Mouse (Mus musculus): ENCODE measurements around the gene Nsrp1. TPM values are rescaled to one million over a fixed set of nuclear protein-coding genes. Genes with fewer than 3 reads are reported as not detected.
"Not testable (repeated sequence)": the region's sequence is repeated elsewhere in the genome, so short reads cannot be mapped to it uniquely, and the experiment has no call there.

The Nsrp1 gene
- 11.5 and 11.6 TPM in 2 replicates for polyA plus RNA-seq (2012; rRNA removed)

DNA sequence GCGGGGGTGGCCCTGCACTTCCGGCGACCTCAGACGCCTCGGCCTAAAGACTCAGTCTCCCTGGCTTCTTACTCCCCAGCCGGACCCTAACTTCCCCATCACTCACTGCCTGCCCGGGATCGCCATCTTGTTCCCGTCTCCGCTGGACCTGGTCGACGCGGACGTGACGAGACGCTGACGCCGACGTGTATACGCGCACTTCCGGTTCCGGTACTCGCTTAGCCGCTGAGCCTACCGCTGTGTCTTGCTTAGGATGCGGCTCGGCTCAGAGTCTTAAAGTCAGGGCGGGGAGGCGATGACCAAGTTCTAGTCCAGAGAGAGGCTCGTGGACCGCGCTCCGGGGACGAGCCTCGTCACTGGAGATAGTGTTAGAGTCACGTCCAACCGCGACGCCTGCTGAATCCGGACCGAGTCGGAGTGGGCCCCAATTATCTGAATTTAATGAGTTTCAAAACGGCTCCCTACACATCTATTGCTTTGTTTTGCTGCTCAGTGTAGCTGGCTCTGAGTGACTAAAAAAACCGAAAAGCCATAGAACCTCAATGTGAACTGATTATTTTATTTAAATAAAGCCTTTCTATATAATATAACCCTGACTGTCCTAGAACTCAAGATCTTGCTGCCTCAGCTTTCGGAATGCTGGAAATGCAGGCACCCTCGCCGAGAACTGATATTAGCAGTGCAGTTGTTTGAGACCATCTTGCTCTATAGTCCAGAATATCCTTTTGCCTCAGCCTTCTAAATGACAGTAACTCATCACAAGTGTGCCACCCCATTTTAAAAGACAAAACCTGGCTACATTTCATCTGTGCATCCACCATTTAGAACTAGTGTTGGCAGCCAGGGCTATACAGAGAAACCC lies at the start of gene Nsrp1:
Gene Nsrp1 (minus strand): TSS at position 163 of the 862 bp plus-strand sequence.
- peak; percentile 87 to 94 for DNase-seq (ENCODE audit: extremely low spot score in 1 of 2, low spot score in 1 of 2)

- no peak for DNase-seq (ENCODE audit: extremely low spot score in 1 of 2, low spot score in 1 of 2)
These were observed 32.9 kb upstream of the Nsrp1 start for GRCm38 (mm10) chr11:77111141-77111540.

- DNase-seq (ENCODE audit: extremely low spot score in 1 of 2, low spot score in 1 of 2) = no peak
These were observed 30.2 kb upstream of the Nsrp1 start for GRCm38 (mm10) chr11:77108442-77108841.

DNA sequence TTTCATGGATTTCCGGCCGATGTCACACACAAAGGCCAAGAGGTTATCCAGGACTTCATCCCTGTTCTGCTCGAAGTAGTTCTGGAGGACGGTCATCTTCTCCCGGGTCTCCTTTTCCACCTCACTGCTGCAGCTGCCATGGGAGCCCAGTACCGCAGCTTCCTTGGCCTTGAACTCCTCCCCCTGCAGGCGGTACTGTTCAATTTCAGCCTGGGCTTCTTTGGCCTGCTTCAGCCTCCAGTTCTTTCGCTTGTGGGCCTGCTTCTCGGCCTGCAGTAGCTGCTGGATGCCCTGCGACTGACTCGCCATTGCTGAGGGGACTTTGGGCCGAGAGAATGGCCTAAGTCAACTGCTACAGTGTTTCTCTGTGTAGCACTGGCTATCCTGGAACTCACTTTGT lies 29.6 kb upstream of the Nsrp1 start:
- not testable (repeated sequence) for DNase-seq (ENCODE audit: extremely low spot score in 1 of 2, low spot score in 1 of 2)

- no peak for DNase-seq (ENCODE audit: extremely low spot score in 1 of 2, low spot score in 1 of 2)
These were observed 28.7 kb upstream of the Nsrp1 start for GRCm38 (mm10) chr11:77106961-77107360.

- DNase-seq (ENCODE audit: extremely low spot score in 1 of 2, low spot score in 1 of 2) = peak; percentile 28 to 93
These were observed 22.1 kb upstream of the Nsrp1 start for GRCm38 (mm10) chr11:77100137-77100937.

GRCm38 (mm10) chr11:77098332-77098972 lies 20.2 kb upstream of the Nsrp1 start:
- no peak for DNase-seq (ENCODE audit: extremely low spot score in 1 of 2, low spot score in 1 of 2)

DNA sequence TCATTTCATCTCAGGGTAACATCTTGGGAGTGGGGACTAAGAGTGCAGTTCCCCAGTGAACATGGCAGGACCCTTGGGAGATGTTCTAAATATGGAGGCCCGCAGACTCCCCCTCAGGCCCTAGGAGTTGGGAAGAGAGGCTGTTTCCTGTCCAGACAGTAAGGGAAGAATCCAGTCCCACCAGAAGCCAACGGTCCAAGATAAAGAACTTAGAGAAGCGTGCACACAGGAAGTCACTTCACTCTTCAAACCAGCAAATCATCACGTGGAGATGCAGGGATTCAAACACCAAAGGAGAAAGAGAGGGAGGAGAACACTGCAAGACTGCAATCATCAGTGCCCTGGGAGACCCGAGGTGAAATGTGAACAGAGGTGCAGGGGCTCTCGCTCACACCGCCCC lies 18.8 kb upstream of the Nsrp1 start:
- no peak for DNase-seq (ENCODE audit: extremely low spot score in 1 of 2, low spot score in 1 of 2)

- no peak for DNase-seq (ENCODE audit: extremely low spot score in 1 of 2, low spot score in 1 of 2)
These were observed 18.3 kb upstream of the Nsrp1 start for GRCm38 (mm10) chr11:77096581-77096980.

DNA sequence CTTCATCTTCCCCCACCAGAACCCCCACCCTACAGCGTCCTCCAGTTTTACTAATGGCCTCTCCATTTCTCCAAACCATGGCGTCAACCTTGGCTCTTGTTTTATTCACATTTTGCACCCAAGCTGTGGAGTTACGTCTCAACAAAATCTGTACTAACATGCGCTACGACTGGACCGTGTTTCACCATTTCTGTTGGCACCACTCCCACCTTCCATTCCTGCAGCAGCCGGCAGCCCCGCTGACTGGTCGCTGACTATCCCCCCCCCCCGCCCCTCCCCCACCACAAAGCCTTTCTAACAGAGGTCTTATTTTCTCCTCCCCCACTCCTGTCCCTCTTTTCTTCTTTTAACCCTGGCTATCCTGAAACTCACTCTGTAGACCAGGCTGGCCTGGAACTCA lies 17.0 kb upstream of the Nsrp1 start:
- no peak for DNase-seq (ENCODE audit: extremely low spot score in 1 of 2, low spot score in 1 of 2)

DNA sequence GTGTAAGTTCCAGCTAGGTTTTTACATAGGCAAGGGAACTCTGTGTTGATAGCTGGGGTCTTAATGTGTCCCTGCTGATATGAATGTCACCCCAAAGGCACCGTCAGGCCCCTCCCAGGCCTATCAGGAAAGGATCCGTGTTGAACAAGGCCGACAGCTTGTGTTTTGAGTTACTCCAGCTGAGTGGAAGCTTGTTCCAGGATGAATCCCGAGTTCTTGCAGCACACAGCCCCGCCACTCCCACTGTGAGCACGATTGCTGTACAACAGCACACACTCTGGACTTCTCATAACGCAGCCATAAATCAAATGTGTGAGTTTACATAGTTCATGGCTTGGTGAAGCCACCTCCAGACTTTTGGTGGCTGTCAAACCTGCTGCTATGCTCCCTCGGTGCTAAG lies 15.9 kb upstream of the Nsrp1 start:
- DNase-seq (ENCODE audit: extremely low spot score in 1 of 2, low spot score in 1 of 2) = peak in 1 of 2 experiments; percentile 5

DNA sequence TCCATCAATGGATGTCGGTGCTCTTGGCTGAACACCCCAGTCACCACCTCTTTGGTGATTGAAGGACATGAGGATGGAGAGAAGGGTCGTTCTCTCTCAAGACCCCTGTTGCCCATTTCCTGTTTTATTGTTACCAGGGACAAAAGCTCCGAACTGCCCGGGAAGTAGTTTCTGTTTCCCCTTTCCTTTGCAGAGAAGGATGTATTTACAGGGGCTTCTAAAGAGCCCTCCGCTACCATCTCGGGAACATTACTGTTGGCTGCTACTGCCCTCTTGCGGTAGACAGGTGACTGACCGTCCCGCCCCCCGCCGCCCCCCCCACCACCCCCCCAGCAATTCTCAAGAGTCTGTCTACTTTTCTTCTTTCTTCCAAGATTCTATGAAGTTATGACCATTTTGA lies 15.0 kb upstream of the Nsrp1 start:
- DNase-seq (ENCODE audit: extremely low spot score in 1 of 2, low spot score in 1 of 2) = peak in 1 of 2 experiments; percentile 34

DNA sequence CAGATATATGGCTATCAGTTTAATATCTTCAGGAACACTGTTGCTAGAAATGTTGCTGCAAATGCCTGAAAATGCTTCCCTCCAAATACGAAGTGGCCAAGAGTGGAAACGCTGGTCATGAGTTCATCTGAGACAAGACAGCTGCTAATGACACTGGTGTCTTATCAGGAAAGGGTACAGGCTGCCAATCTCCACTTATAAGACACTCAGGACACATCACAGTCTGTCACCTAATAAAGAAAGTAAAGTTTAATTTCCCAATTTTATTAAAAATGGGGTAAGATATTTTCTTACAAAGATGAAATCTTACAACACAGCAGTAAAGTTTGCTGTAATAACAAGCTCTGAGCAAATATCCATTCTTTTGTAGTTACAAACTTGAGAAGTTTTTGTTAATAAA lies 10.9 kb upstream of the Nsrp1 start:
- no peak for DNase-seq (ENCODE audit: extremely low spot score in 1 of 2, low spot score in 1 of 2)

DNA sequence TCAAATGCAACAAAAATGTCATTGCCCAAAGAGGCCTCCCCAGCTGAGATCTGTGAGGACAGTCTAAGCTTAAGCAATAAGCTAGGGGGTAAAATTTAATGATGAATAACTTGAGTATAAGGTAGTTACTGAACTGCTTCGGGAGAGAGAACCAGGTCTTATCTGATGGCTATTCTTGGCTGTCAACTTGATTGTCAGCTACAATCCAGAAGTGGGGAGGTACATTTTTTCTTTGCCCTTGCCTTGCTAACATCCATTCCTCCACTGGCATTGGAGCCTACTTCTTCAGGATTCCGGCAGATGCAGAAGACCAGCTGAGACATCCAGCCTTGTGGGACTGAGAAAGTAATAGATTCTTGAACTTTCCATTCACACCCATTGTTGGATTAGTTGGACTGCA lies 8.8 kb upstream of the Nsrp1 start:
- no peak for DNase-seq (ENCODE audit: extremely low spot score in 1 of 2, low spot score in 1 of 2)

GRCm38 (mm10) chr11:77084001-77084682 lies 5.9 kb upstream of the Nsrp1 start:
- no peak for DNase-seq (ENCODE audit: extremely low spot score in 1 of 2, low spot score in 1 of 2)

- no peak for DNase-seq (ENCODE audit: extremely low spot score in 1 of 2, low spot score in 1 of 2)
These were observed 1.1 kb upstream of the Nsrp1 start for GRCm38 (mm10) chr11:77079361-77079760.

GRCm38 (mm10) chr11:77077792-77078191 lies 443 bp downstream of the Nsrp1 start:
- DNase-seq (ENCODE audit: extremely low spot score in 1 of 2, low spot score in 1 of 2) = peak in 1 of 2 experiments; percentile 14

DNA sequence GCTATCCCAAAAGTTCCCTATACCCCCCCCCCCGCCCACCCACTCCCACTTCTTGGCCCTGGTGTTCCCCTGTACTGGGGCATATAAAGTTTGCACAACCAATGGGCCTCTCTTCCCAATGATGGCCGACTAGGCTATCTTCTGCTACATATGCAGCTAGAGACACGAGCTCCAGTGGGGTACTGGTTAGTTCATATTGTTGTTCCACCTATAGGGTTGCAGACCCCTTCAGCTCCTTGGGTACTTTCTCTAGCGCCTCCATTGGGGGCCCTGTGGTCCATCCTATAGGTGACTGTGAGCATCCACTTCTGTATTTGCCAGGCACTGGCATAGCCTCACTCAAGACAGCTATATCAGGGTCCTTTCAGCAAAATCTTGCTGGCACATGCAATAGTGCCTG lies 904 bp downstream of the Nsrp1 start:
- DNase-seq (ENCODE audit: extremely low spot score in 1 of 2, low spot score in 1 of 2) = not testable (repeated sequence)

GRCm38 (mm10) chr11:77070721-77071120 lies 7.5 kb downstream of the Nsrp1 start:
- peak in 1 of 2 experiments; percentile 30 for DNase-seq (ENCODE audit: extremely low spot score in 1 of 2, low spot score in 1 of 2)

DNA sequence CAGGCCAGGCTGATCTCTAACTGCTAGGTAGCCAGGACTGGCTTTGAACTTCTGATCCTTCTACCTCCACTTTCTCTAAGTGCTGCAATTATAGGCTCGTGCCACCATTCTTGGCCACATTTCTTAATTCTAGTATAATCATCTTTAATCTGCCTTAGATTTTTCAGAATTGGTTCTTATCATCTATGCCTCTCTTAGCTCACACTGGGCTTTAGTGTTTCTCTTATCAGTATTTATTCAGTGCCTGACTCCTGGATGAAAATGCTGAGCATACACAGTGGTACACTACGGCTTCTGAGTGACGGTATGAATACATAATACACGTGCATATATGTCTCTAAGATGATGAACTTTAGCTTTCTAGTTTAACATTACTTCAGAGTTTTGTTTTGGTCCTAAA lies 9.4 kb downstream of the Nsrp1 start:
- no peak for DNase-seq (ENCODE audit: extremely low spot score in 1 of 2, low spot score in 1 of 2)
